Mouse (Mus musculus): Measurements from ENCODE around the gene Serpinb3b.
"Not testable (repeated sequence)": the region's sequence is repeated elsewhere in the genome, so short reads cannot be mapped to it uniquely, and the experiment has no call there.

Serpinb3b gene

GRCm38 (mm10) chr1:107278261-107278660 is at the start of gene Serpinb3b, which contains the start of gene Serpinb3c:
Serpinb3b (minus strand) TSS chr1:107278361.
Serpinb3c (minus strand) TSS chr1:107278371.
- in situ Hi-C loops (cut with MboI): not testable (repeated sequence)

- in situ Hi-C loops (cut with MboI): loop anchor here (5.0 kb wide), 1 partner anchor 239 kb away; no protein-coding TSS in a partner anchor
These were observed 35.0 kb downstream of the Serpinb3b start for GRCm38 (mm10) chr1:107243170-107243569.

GRCm38 (mm10) chr1:107217276-107217675 is 60.9 kb downstream of the Serpinb3b start:
- in situ Hi-C loops (cut with MboI): not testable (repeated sequence)

GRCm38 (mm10) chr1:107127453-107127852 is 150.7 kb downstream of the Serpinb3b start:
- in situ Hi-C loops (cut with MboI): not testable (repeated sequence)

All from mature B cell (primary cell).